Mouse (Mus musculus): ENCODE measurements at regions not wholly inside any gene's neighbourhood (a gene's known extent, or its start where the extent isn't known, plus 50 kb on each side); places are given as distances from the start of the nearest gene placed in this dataset.

GRCm38 (mm10) chr5:54194846-54195245 lies 196.5 kb downstream of the Stim2 start:
- TF ChIP-seq CTCF (IDR thresholded peaks at IDR 0.05; ENCODE audit: low read depth) (no peak), EP300 (optimal IDR thresholded peaks at IDR 0.05) (no peak)
